Mouse (Mus musculus): ENCODE results near the gene Gcm1. TPM values are rescaled to one million over a fixed set of nuclear protein-coding genes. Genes with fewer than 3 reads are reported as not detected.
A peak's percentile ranks its signal among the peaks of the same experiment; 100 is the strongest.

The Gcm1 gene
- total and polyA plus RNA-seq, 2 experiments from 2014 or later = not detected

DNA sequence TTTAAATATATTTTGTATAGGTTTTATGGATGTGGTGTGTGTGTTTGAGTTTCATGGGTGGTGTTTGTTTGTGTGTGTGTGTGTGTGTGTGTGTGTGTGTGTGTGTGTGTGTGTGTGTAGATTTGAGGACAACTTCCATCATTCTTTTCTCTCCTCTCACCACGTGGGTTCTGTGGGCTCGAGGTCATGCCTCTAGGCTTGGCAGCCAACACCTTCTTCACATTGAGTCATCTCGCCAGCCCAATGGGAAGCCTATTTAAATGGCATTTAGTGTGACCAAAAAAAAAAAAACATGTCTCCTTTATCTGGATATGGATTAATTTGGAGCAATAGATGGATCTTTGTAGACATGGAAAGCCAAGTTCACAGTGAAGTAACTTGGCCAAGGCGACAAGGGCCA, 39.7 kb upstream of the Gcm1 start:
- Histone ChIP-seq H3K4me3 (ENCODE audit: low read depth, low read length) (no peak overlapping the region), H3K36me3 (ENCODE audit: insufficient read depth) (no peaks in the 10 kb centered on the region), H3K4me1 (ENCODE audit: insufficient read depth) (no peaks in the 10 kb centered on the region), H3K27ac (ENCODE audit: low read depth, low read length) (no peak overlapping the region), H3K9me3 (ENCODE audit: low read length) (no peaks in the 10 kb centered on the region), H3K4me2 (ENCODE audit: low read depth) (no peak overlapping the region), H3K9ac (no peak overlapping the region), H3K27me3 (ENCODE audit: insufficient read depth, low read length) (no peaks in the 10 kb centered on the region)
- DNase-seq (no peak), ATAC-seq (no peak)
- WGBS = 81% methylated on average over 4 of the region's 4 CpGs
- no peak for TF ChIP-seq CTCF (IDR thresholded peaks at IDR 0.05; ENCODE audit: low read depth)

DNA sequence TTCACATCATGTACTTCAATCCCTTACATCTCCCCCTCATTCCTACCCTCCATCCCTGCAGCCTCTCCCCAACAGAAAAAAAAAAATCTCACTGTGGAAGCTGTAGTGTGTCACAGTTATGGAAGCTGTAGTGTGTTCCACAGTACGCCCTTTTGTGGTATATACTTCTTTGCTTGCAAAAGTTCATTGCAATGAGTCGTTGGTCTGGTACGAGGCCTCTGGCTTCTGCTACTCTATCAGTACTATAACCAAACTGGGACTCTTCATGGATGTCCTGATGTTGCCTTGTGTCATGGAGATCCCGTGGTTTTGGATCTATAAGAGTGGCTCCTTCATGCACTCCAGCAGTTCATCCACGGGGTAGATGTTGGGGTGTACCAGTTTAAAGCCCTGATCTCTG, 39.0 kb upstream of the Gcm1 start:
- no peaks in the 10 kb centered on the region for H3K9me3 ChIP-seq (ENCODE audit: low read length)
- no peak overlapping the region for H3K9ac ChIP-seq
- no peaks in the 10 kb centered on the region for H3K4me1 ChIP-seq (ENCODE audit: insufficient read depth)
- DNase-seq (no peak), ATAC-seq (no peak)
- H3K4me3 ChIP-seq (ENCODE audit: low read depth, low read length) = no peak overlapping the region
- no peak overlapping the region for H3K27ac ChIP-seq (ENCODE audit: low read depth, low read length)
- no peak overlapping the region for H3K4me2 ChIP-seq (ENCODE audit: low read depth)
- WGBS = 87% methylated on average over 5 of the region's 5 CpGs
- H3K36me3 ChIP-seq (ENCODE audit: insufficient read depth) = no peaks in the 10 kb centered on the region
- H3K27me3 ChIP-seq (ENCODE audit: insufficient read depth, low read length) = no peaks in the 10 kb centered on the region
- TF ChIP-seq CTCF (IDR thresholded peaks at IDR 0.05; ENCODE audit: low read depth) = no peak

DNA sequence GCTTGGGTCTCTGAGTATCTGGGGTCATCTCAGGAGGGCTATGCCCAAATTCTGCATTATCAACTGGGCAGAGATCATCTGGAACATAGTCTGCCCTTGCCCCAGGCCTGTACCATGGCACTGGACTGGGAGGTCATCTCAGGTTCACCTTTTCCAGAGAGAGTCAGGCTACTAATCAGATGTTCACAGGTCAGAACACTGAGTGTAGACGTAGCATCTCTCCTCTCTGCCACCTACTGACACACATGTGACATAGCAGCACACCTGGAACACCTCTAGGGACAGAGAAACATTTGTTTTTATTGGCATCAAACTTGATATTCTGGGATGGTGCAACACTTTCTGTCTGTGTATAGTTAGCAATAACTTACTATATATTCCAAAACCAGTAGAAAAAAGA, 37.9 kb upstream of the Gcm1 start:
- DNase-seq (no peak), ATAC-seq (no peak)
- 41% methylated on average over 1 of the region's 1 CpGs for WGBS

DNA sequence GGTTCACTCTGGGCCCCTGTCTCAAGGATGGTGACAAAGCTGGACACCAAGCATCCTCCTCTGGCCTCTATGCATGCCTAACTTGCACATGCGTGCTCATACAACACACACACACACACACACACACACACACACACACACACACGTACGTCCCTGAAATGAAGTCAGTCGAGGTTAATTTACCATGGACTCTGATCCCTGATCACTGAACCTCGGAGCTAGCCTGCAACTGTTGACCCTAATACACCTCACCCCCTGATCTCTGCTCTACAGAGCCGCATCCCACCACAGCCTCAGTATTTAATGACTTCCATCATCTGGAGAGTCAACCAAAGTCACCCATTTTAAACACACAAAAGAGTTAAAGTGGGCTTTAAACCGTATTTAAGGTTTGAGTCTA, 35.9 kb upstream of the Gcm1 start:
- H3K4me1 ChIP-seq (ENCODE audit: insufficient read depth) = no peaks in the 10 kb centered on the region
- WGBS = 82% methylated on average over 7 of the region's 7 CpGs
- no peak for TF ChIP-seq CTCF (IDR thresholded peaks at IDR 0.05; ENCODE audit: low read depth)

More for the DNA sequence above, 37.9 kb upstream of the Gcm1 start:
- H3K4me2 ChIP-seq (ENCODE audit: low read depth) = no peak overlapping the region
- H3K27ac ChIP-seq (ENCODE audit: low read depth, low read length) = no peak overlapping the region
- peak; percentile 25; the same call in 1 of the 2 replicates for TF ChIP-seq CTCF (IDR thresholded peaks at IDR 0.05; ENCODE audit: low read depth)
- no peaks in the 10 kb centered on the region for H3K9me3 ChIP-seq (ENCODE audit: low read length)
- H3K36me3 ChIP-seq (ENCODE audit: insufficient read depth) = no peaks in the 10 kb centered on the region
- H3K9ac ChIP-seq = no peak overlapping the region
- no peaks in the 10 kb centered on the region for H3K27me3 ChIP-seq (ENCODE audit: insufficient read depth, low read length)
- H3K4me1 ChIP-seq (ENCODE audit: insufficient read depth) = no peaks in the 10 kb centered on the region
- H3K4me3 ChIP-seq (ENCODE audit: low read depth, low read length) = no peak overlapping the region

DNA sequence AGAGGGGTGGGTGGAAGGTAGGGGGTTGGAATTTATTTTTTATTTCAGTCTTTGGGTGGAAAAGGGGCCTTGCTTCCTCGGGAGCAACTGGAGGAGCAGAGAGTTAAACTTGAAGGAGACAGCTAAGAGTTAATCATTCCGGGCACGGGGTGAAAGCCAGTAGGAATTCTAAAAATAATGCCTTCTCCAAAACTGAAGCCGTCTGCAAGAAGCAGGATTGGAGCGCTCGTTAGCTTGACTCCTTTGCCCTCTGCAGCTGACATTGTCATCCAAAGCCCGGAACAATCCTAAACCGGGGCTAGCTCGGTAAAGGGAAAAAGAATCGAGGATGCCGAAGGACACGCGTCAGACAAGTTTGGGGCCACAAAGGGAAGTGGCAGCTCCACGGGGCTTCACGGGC, 35.4 kb upstream of the Gcm1 start:
- Histone ChIP-seq H3K36me3 (ENCODE audit: insufficient read depth) (no peaks in the 10 kb centered on the region), H3K4me1 (ENCODE audit: insufficient read depth) (no peaks in the 10 kb centered on the region), H3K4me2 (ENCODE audit: low read depth) (no peak overlapping the region), H3K4me3 (ENCODE audit: low read depth, low read length) (no peak overlapping the region), H3K27me3 (ENCODE audit: insufficient read depth, low read length) (no peaks in the 10 kb centered on the region), H3K27ac (ENCODE audit: low read depth, low read length) (no peak overlapping the region), H3K9me3 (ENCODE audit: low read length) (no peaks in the 10 kb centered on the region), H3K9ac (no peak overlapping the region)
- TF ChIP-seq CTCF (IDR thresholded peaks at IDR 0.05; ENCODE audit: low read depth) = no peak
- no peak for DNase-seq
- ATAC-seq = no peak
- 45% methylated on average over 15 of the region's 15 CpGs for WGBS

More for the DNA sequence above, 35.9 kb upstream of the Gcm1 start:
- Histone ChIP-seq H3K9ac (no peak overlapping the region), H3K27ac (ENCODE audit: low read depth, low read length) (no peak overlapping the region), H3K9me3 (ENCODE audit: low read length) (no peaks in the 10 kb centered on the region), H3K4me3 (ENCODE audit: low read depth, low read length) (no peak overlapping the region), H3K36me3 (ENCODE audit: insufficient read depth) (no peaks in the 10 kb centered on the region), H3K27me3 (ENCODE audit: insufficient read depth, low read length) (no peaks in the 10 kb centered on the region), H3K4me2 (ENCODE audit: low read depth) (no peak overlapping the region)
- ATAC-seq (no peak), DNase-seq (no peak)

DNA sequence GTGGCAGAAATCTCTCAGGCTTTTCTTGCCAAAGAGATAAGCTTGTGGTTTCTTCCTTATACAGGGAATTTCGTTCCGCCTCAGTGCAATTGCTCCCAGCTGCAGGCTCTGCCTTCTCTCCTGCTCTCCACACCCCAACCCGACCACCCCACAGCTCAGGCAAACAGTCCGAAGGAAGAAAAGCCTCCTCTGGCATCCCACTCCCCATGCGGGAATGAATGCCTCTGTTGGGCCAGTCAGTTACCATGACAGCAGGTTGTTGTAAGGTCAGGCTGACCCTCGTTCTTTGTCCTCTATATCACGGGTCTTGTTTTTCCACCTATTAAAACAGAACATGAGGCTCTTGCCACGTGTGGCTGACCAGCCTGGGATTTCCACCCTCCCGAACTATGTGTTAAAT, 30.5 kb upstream of the Gcm1 start:
- Histone ChIP-seq H3K4me3 (ENCODE audit: low read depth, low read length) (no peak overlapping the region), H3K4me1 (ENCODE audit: insufficient read depth) (no peaks in the 10 kb centered on the region), H3K9ac (no peak overlapping the region), H3K9me3 (ENCODE audit: low read length) (no peaks in the 10 kb centered on the region), H3K27ac (ENCODE audit: low read depth, low read length) (no peak overlapping the region), H3K27me3 (ENCODE audit: insufficient read depth, low read length) (no peaks in the 10 kb centered on the region), H3K36me3 (ENCODE audit: insufficient read depth) (no peaks in the 10 kb centered on the region), H3K4me2 (ENCODE audit: low read depth) (no peak overlapping the region)
- TF ChIP-seq CTCF (IDR thresholded peaks at IDR 0.05; ENCODE audit: low read depth) = no peak
- peak; percentile 45 for ATAC-seq
- WGBS = 23% methylated on average over 9 of the region's 9 CpGs
- DNase-seq = no peak

DNA sequence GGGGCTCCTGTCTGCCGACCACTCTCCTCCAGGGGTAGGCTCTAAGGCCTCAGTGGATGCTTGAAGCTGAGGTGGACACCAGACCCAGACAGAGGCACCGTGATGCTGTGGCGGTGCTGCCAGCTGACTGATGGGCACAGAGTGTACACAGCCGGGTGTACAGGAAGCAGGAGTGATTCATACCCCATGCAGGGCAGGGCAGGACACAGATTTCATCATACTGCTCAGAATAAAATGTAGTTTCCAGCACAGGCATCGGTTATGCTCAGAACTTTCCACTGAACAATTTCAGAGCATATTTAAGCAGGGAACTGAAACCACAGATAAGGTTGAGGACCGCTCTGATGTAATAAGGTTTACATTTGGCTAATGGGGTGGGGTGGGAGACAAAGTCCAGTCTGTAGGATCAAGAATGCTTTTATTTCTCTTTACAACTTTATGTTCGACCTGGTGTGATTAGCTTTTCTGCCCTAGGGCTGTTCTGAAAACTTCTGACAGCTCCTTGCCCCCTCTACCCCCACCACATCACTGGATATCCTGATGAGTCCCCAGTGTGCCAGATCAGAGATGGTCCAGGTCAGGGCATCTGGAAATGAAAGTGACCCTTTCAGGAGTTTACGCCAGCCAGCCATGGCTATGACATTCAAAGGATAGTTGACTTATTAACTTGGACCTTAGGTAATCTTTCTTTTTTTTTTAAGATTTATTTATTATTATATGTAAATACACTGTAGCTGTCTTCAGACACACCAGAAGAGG, 29.4 kb upstream of the Gcm1 start:
- H3K4me1 ChIP-seq (ENCODE audit: insufficient read depth) = no peaks in the 10 kb centered on the region
- TF ChIP-seq CTCF (IDR thresholded peaks at IDR 0.05; ENCODE audit: low read depth) = no peak
- WGBS = 83% methylated on average over 8 of the region's 8 CpGs
- ATAC-seq = no peak
- no peak overlapping the region for H3K27ac ChIP-seq (ENCODE audit: low read depth, low read length)
- no peak overlapping the region for H3K4me3 ChIP-seq (ENCODE audit: low read depth, low read length)
- no peaks in the 10 kb centered on the region for H3K36me3 ChIP-seq (ENCODE audit: insufficient read depth)
- no peaks in the 10 kb centered on the region for H3K9me3 ChIP-seq (ENCODE audit: low read length)
- no peak overlapping the region for H3K9ac ChIP-seq
- no peak overlapping the region for H3K4me2 ChIP-seq (ENCODE audit: low read depth)
- DNase-seq = no peak
- no peaks in the 10 kb centered on the region for H3K27me3 ChIP-seq (ENCODE audit: insufficient read depth, low read length)
